30 mouse cellular contexts compared by ENCODE assay signal in the genomic region with DNA sequence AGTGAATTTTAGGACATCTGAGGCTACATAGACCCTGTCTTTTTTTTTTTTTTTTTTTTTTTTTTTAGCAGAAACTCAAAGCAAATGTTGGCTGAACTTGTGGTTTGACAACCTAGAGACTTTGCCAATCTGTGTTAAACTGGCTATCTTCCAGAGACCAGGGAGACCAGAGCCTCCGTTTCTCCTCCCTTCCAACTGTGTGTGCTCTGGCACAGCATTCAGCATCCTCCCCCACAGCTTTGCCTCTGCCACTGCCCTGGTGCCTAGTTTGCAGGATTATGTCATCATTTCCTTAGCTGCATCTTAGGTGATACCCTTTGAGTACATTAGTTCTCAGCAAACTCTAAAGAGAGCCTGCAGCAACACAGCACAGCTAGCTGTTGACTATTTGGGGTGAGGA. TPM values are rescaled to one million over a fixed set of nuclear protein-coding genes. Genes with fewer than 3 reads are reported as not detected.
DNase-seq lines count a peak whose midpoint lies in the region; ATAC-seq and TF ChIP-seq lines count a peak whose summit lies in the region.
"Had no signal": no experiment of that assay in that cellular context is flagged by ENCODE, and none has a peak within 500 bp of the region (broad histone marks: within the 10 kb centered on the region; RNA-seq: fewer than 3 reads in every experiment).

No protein-coding gene starts in this region.

- no peak for TF ChIP-seq CTCF in lung, postnatal 0 days (IDR thresholded peaks at IDR 0.05)
- no peak for TF ChIP-seq CTCF in hindbrain, postnatal 0 days (IDR thresholded peaks at IDR 0.05; ENCODE audit: low read depth)

- DNase-seq in frontal cortex, postnatal 25 days (ENCODE audit: low spot score in 2 of 2), result no peak
- no peak for DNase-seq in lung, postnatal 0 days (ENCODE audit: low spot score)
- DNase-seq in lung, postnatal 4 days, result no peak
- peak; percentile 71 for DNase-seq in adipocyte (ENCODE audit: low spot score)
- DNase-seq in hindbrain, postnatal 0 days (ENCODE audit: low spot score), result no peak
- DNase-seq: layer of hippocampus, postnatal 36 days; lung, postnatal 14 days; midbrain, embryonic 14.5 days; spleen, adult 18-20 months; thymus, adult 18-20 months had no signal

- no peaks in the 10 kb centered on the region for H3K27me3 ChIP-seq in lung, postnatal 0 days (replicated peaks; ENCODE audit: insufficient read depth, low read length)
- no peaks in the 10 kb centered on the region for H3K27me3 ChIP-seq in hindbrain, postnatal 0 days (ENCODE audit: insufficient read depth, low read length)
- H3K27me3 ChIP-seq: forebrain, embryonic 13.5 days; kidney, embryonic 15.5 days; limb, embryonic 13.5 days; megakaryocyte, embryonic 14.5 days; neural tube, embryonic 15.5 days had no signal

- H3K27ac ChIP-seq in lung, postnatal 0 days (ENCODE audit: low read length), result 0 out of 2 replicates have a peak overlapping the region, but pooled peaks have one; percentile 6
- H3K27ac ChIP-seq in hindbrain, postnatal 0 days, result no peak overlapping the region
- H3K27ac ChIP-seq: embryonic facial prominence, embryonic 10.5 days; forebrain, embryonic 13.5 days; kidney, embryonic 15.5 days; limb, embryonic 13.5 days; neural tube, embryonic 15.5 days had no signal

- peaks cover 9% of the 10 kb centered on the region for H3K4me1 ChIP-seq in lung, postnatal 0 days (ENCODE audit: insufficient read depth, low read depth, low read length)
- H3K4me1 ChIP-seq in hindbrain, postnatal 0 days (ENCODE audit: insufficient read depth, low read length), result peaks cover 7% of the 10 kb centered on the region

- 21% methylated on average over 1 of the region's 1 CpGs for WGBS in lung, postnatal 0 days
- WGBS in hindbrain, postnatal 0 days, result 50% methylated on average over 1 of the region's 1 CpGs

- peaks cover 20% of the 10 kb centered on the region for H3K36me3 ChIP-seq in lung, postnatal 0 days (ENCODE audit: insufficient read depth, low read length)
- peaks cover 36% of the 10 kb centered on the region for H3K36me3 ChIP-seq in hindbrain, postnatal 0 days (ENCODE audit: insufficient read depth, low read length)

- H3K9ac ChIP-seq in lung, postnatal 0 days (replicated peaks; ENCODE audit: low read depth), result no peak overlapping the region
- H3K9ac ChIP-seq in hindbrain, postnatal 0 days (replicated peaks; ENCODE audit: low read length), result no peak overlapping the region
- H3K9ac ChIP-seq: forebrain, embryonic 13.5 days; kidney, embryonic 15.5 days; limb, embryonic 13.5 days; neural tube, embryonic 15.5 days had no signal

- ATAC-seq in frontal cortex, adult (ENCODE audit: low TSS enrichment), result 0 out of 2 replicates have a peak, but pooled peaks have one; percentile 10
- ATAC-seq in lung, postnatal 0 days, result no peak
- no peak for ATAC-seq in inflammation-experienced regulatory T-cells, adult 6 months
- ATAC-seq in hindbrain, postnatal 0 days, result no peak
- ATAC-seq: CD4-positive, CD25-positive, alpha-beta regulatory T cell, adult 4 months; forebrain, embryonic 13.5 days had no signal

- no peak overlapping the region for H3K4me3 ChIP-seq in lung, postnatal 0 days (ENCODE audit: low read depth, low read length)
- H3K4me3 ChIP-seq in hindbrain, postnatal 0 days (ENCODE audit: low read length), result no peak overlapping the region
- H3K4me3 ChIP-seq: embryonic facial prominence, embryonic 10.5 days; forebrain, embryonic 13.5 days; kidney, embryonic 15.5 days; limb, embryonic 13.5 days; megakaryocyte, embryonic 14.5 days; neural tube, embryonic 15.5 days had no signal

- no peaks in the 10 kb centered on the region for H3K9me3 ChIP-seq in lung, postnatal 0 days (ENCODE audit: low read length)
- H3K9me3 ChIP-seq in hindbrain, postnatal 0 days (ENCODE audit: low read length), result no peaks in the 10 kb centered on the region
- H3K9me3 ChIP-seq: embryonic facial prominence, embryonic 10.5 days; forebrain, embryonic 13.5 days; G1E; kidney, embryonic 15.5 days; limb, embryonic 13.5 days; megakaryocyte, embryonic 14.5 days; neural tube, embryonic 15.5 days had no signal

- no peak overlapping the region for H3K4me2 ChIP-seq in lung, postnatal 0 days (replicated peaks; ENCODE audit: low read depth, low read length)
- no peak overlapping the region for H3K4me2 ChIP-seq in hindbrain, postnatal 0 days (ENCODE audit: low read depth, low read length)
- H3K4me2 ChIP-seq: forebrain, embryonic 13.5 days; limb, embryonic 13.5 days; neural tube, embryonic 15.5 days had no signal

- no peak for TF ChIP-seq EP300 in lung, postnatal 0 days (IDR thresholded peaks at IDR 0.05)

RNA-seq across cellular contexts. Expression of a gene that starts 3.2 kb away (rescaled TPM):
- 364 and 369 TPM in 2 replicates for polyA plus RNA-seq in lung, postnatal 0 days (2015; fragmentation: Nextera tagmentation; extraction: Ambion mirVana)
- polyA plus RNA-seq in inflammation-experienced regulatory T-cells, adult 6 months (2017; shearing (Covaris generic)), result 100 to 1,000 TPM; 197 to 241 (median 218) TPM
- total RNA-seq in hindbrain, postnatal 0 days (2014; rRNA removed), result 125 and 136 TPM in 2 replicates
- 357 and 367 TPM in 2 replicates for polyA plus RNA-seq in hindbrain, postnatal 0 days (2015; fragmentation: Nextera tagmentation; extraction: Ambion mirVana)

RNA-seq across cellular contexts. Expression of a gene that starts 10.8 kb away (rescaled TPM):
- polyA plus RNA-seq in lung, postnatal 0 days (2015; fragmentation: Nextera tagmentation; extraction: Ambion mirVana), result 10.9 and 11.6 TPM in 2 replicates
- polyA plus RNA-seq in inflammation-experienced regulatory T-cells, adult 6 months (2017; shearing (Covaris generic)), result 10 to 100 TPM; 17.1 to 23.9 (median 19.5) TPM
- 3.2 and 7.9 TPM in 2 replicates for total RNA-seq in hindbrain, postnatal 0 days (2014; rRNA removed)
- 3.9 and 4.1 TPM in 2 replicates for polyA plus RNA-seq in hindbrain, postnatal 0 days (2015; fragmentation: Nextera tagmentation; extraction: Ambion mirVana)

RNA-seq across cellular contexts. Expression of a gene that starts 52.0 kb away (rescaled TPM):
- polyA plus RNA-seq in lung, postnatal 0 days (2015; fragmentation: Nextera tagmentation; extraction: Ambion mirVana), result 1.7 and 1.9 TPM in 2 replicates
- 1 to 10 TPM in 2 of 3 experiments, under 1 TPM in 1; 0.75 to 4.4 (median 3.9) TPM for polyA plus RNA-seq in inflammation-experienced regulatory T-cells, adult 6 months (2017; shearing (Covaris generic))
- 26.4 and 34.6 TPM in 2 replicates for total RNA-seq in hindbrain, postnatal 0 days (2014; rRNA removed)
- 4.7 TPM in 2 replicates for polyA plus RNA-seq in hindbrain, postnatal 0 days (2015; fragmentation: Nextera tagmentation; extraction: Ambion mirVana)
- polyA plus RNA-seq: G1E had no signal

RNA-seq across cellular contexts. Expression of a gene that starts 57.3 kb away (rescaled TPM):
- polyA plus RNA-seq in lung, postnatal 0 days (2015; fragmentation: Nextera tagmentation; extraction: Ambion mirVana), result not detected in 2 replicates
- not detected for polyA plus RNA-seq in inflammation-experienced regulatory T-cells, adult 6 months (2017; shearing (Covaris generic))
- not detected in 2 replicates for total RNA-seq in hindbrain, postnatal 0 days (2014; rRNA removed)
- not detected in 2 replicates for polyA plus RNA-seq in hindbrain, postnatal 0 days (2015; fragmentation: Nextera tagmentation; extraction: Ambion mirVana)
- total RNA-seq: adrenal gland, adult 18-20 months; adrenal gland, postnatal 4 days; common myeloid progenitor, adult 5-6 weeks; G1E; gastrocnemius, postnatal 4 days; layer of hippocampus, postnatal 36 days; left cerebral cortex, postnatal 14 days had no signal
- polyA plus RNA-seq: CD4-positive, CD25-positive, alpha-beta regulatory T cell, adult 4 months; embryonic facial prominence, embryonic 10.5 days; forebrain, embryonic 13.5 days; G1E; heart, postnatal 0 days; hindbrain, embryonic 11.5 days; intestine, embryonic 14.5 days; kidney, embryonic 15.5 days; limb, embryonic 13.5 days; liver, embryonic 16.5 days; midbrain, embryonic 14.5 days; neural tube, embryonic 15.5 days; stomach, embryonic 14.5 days had no signal
